In genomic region chr11:47804101-47804715, GRCm38 (mm10) we compare ENCODE assay signal across 14 mouse cellular contexts.
A peak's percentile ranks its signal among the peaks of the same experiment; 100 is the strongest.
DNase-seq lines count a peak whose midpoint lies in the region; ATAC-seq and TF ChIP-seq lines count a peak whose summit lies in the region.
"Had no signal": no experiment of that assay in that cellular context is flagged by ENCODE, and none has a peak within 500 bp of the region (broad histone marks: within the 10 kb centered on the region; RNA-seq: fewer than 3 reads in every experiment).

No protein-coding gene starts in this region.

- no peaks in the 10 kb centered on the region for H3K27me3 ChIP-seq in hindbrain, postnatal 0 days (ENCODE audit: insufficient read depth, low read length)
- no peaks in the 10 kb centered on the region for H3K27me3 ChIP-seq in hindbrain, embryonic 11.5 days (ENCODE audit: control insufficient read depth, insufficient read depth, low read length)
- no peaks in the 10 kb centered on the region for H3K27me3 ChIP-seq in intestine, embryonic 16.5 days (replicated peaks; ENCODE audit: control insufficient read depth, insufficient read depth, low read length)
- H3K27me3 ChIP-seq: hindbrain, embryonic 15.5 days; liver, embryonic 13.5 days; neural tube, embryonic 13.5 days had no signal

- TF ChIP-seq CTCF in hindbrain, postnatal 0 days (IDR thresholded peaks at IDR 0.05; ENCODE audit: low read depth), result no peak

- H3K27ac ChIP-seq in hindbrain, postnatal 0 days, result no peak overlapping the region
- no peak overlapping the region for H3K27ac ChIP-seq in hindbrain, embryonic 11.5 days (ENCODE audit: low read depth, low read length)
- H3K27ac ChIP-seq in intestine, embryonic 16.5 days (ENCODE audit: low read length), result no peak overlapping the region
- H3K27ac ChIP-seq: hindbrain, embryonic 15.5 days; liver, embryonic 13.5 days; neural tube, embryonic 13.5 days had no signal

- H3K9me3 ChIP-seq in hindbrain, postnatal 0 days (ENCODE audit: low read length), result no peaks in the 10 kb centered on the region
- no peaks in the 10 kb centered on the region for H3K9me3 ChIP-seq in hindbrain, embryonic 11.5 days (ENCODE audit: control insufficient read depth, low read length)
- H3K9me3 ChIP-seq in intestine, embryonic 16.5 days (ENCODE audit: control insufficient read depth, low read length), result no peaks in the 10 kb centered on the region
- H3K9me3 ChIP-seq: hindbrain, embryonic 15.5 days; liver, embryonic 13.5 days; neural tube, embryonic 13.5 days had no signal

- DNase-seq in cerebellum, postnatal 14 days, result peak; percentile 54 to 56
- DNase-seq in cerebellum, adult 11-12 months, result no peak
- peak; percentile 8 for DNase-seq in hindbrain, postnatal 0 days (ENCODE audit: low spot score)
- no peak for DNase-seq in hindbrain, embryonic 11.5 days (ENCODE audit: low spot score)
- peak; percentile 60 for DNase-seq in brain, embryonic 18.5 days (ENCODE audit: low read depth, low spot score)
- peak; percentile 10 to 55 for DNase-seq in layer of hippocampus, postnatal 14 days (ENCODE audit: low spot score in 2 of 2)
- no peak for DNase-seq in kidney, postnatal 10 days
- DNase-seq: cerebellum, adult 9-11 months; kidney, adult 8-10 months; liver, embryonic 13.5 days had no signal

- H3K4me2 ChIP-seq in hindbrain, postnatal 0 days (ENCODE audit: low read depth, low read length), result no peak overlapping the region
- no peak overlapping the region for H3K4me2 ChIP-seq in hindbrain, embryonic 11.5 days (replicated peaks; ENCODE audit: low read depth, low read length)
- no peak overlapping the region for H3K4me2 ChIP-seq in intestine, embryonic 16.5 days (ENCODE audit: low read depth, low read length)
- H3K4me2 ChIP-seq: hindbrain, embryonic 15.5 days; liver, embryonic 13.5 days; neural tube, embryonic 13.5 days had no signal

- H3K4me3 ChIP-seq in hindbrain, postnatal 0 days (ENCODE audit: low read length), result no peak overlapping the region
- H3K4me3 ChIP-seq in hindbrain, embryonic 11.5 days (ENCODE audit: low read depth, low read length), result no peak overlapping the region
- no peak overlapping the region for H3K4me3 ChIP-seq in intestine, embryonic 16.5 days (ENCODE audit: low read length)
- H3K4me3 ChIP-seq: hindbrain, embryonic 15.5 days; liver, embryonic 13.5 days; neural tube, embryonic 13.5 days had no signal

- no peak for ATAC-seq in hindbrain, postnatal 0 days
- no peak for ATAC-seq in hindbrain, embryonic 11.5 days (ENCODE audit: low FRiP score)
- ATAC-seq in intestine, embryonic 16.5 days, result no peak
- ATAC-seq: activated CD4-positive, CD25-positive, alpha-beta regulatory T cell, adult 4 months had no signal

- H3K36me3 ChIP-seq in hindbrain, postnatal 0 days (ENCODE audit: insufficient read depth, low read length), result no peaks in the 10 kb centered on the region
- H3K36me3 ChIP-seq in hindbrain, embryonic 11.5 days (ENCODE audit: control insufficient read depth, insufficient read depth, low read length), result no peaks in the 10 kb centered on the region
- H3K36me3 ChIP-seq in intestine, embryonic 16.5 days (ENCODE audit: control insufficient read depth, insufficient read depth, low read length), result no peaks in the 10 kb centered on the region
- H3K36me3 ChIP-seq: hindbrain, embryonic 15.5 days; liver, embryonic 13.5 days; neural tube, embryonic 13.5 days had no signal

- 89% methylated on average over 6 of the region's 6 CpGs for WGBS in hindbrain, postnatal 0 days
- 96% methylated on average over 6 of the region's 6 CpGs for WGBS in hindbrain, embryonic 11.5 days
- WGBS in intestine, embryonic 16.5 days, result 83% methylated on average over 6 of the region's 6 CpGs

- no peaks in the 10 kb centered on the region for H3K4me1 ChIP-seq in hindbrain, postnatal 0 days (ENCODE audit: insufficient read depth, low read length)
- H3K4me1 ChIP-seq in hindbrain, embryonic 11.5 days (replicated peaks; ENCODE audit: control insufficient read depth, insufficient read depth, low read length), result no peaks in the 10 kb centered on the region
- H3K4me1 ChIP-seq in intestine, embryonic 16.5 days (ENCODE audit: control insufficient read depth, insufficient read depth, low read length), result no peaks in the 10 kb centered on the region
- H3K4me1 ChIP-seq: hindbrain, embryonic 15.5 days; liver, embryonic 13.5 days; neural tube, embryonic 13.5 days had no signal

- H3K9ac ChIP-seq in hindbrain, postnatal 0 days (replicated peaks; ENCODE audit: low read length), result no peak overlapping the region
- no peak overlapping the region for H3K9ac ChIP-seq in hindbrain, embryonic 11.5 days (ENCODE audit: low read depth, low read length)
- no peak overlapping the region for H3K9ac ChIP-seq in intestine, embryonic 16.5 days (ENCODE audit: low read depth, low read length)
- H3K9ac ChIP-seq: hindbrain, embryonic 15.5 days; liver, embryonic 13.5 days; neural tube, embryonic 13.5 days had no signal

Comparison
In these comparisons a context has a peak if more than half of its experiments do, and no peak if none do; other contexts are left out.
1. DNase-seq: peak in cerebellum, postnatal 14 days (2 of 2), hindbrain, postnatal 0 days (single experiment), brain, embryonic 18.5 days (single experiment) and layer of hippocampus, postnatal 14 days (2 of 2); none in cerebellum, adult 11-12 months (single experiment), hindbrain, embryonic 11.5 days (single experiment) and kidney, postnatal 10 days (single experiment).